Mouse (Mus musculus) layer of hippocampus, adult 2 months (tissue): Measurements from ENCODE around the gene Gusb. TPM values are rescaled to one million over a fixed set of nuclear protein-coding genes. Genes with fewer than 3 reads are reported as not detected.

ENCODE experiments used
- DNase-seq, 2 experiments: peaks; one replicate each; pipeline ENCODE4 v3.0.0; 2022; ENCODE audit warnings: low spot score in 2 of 2
- H3K27ac ChIP-seq: fragments of 200-600 bp; 2 replicates; pipeline ENCODE4 v1.8.1; 2022
- H3K4me3 ChIP-seq: fragments of 200-600 bp; 2 replicates; pipeline ENCODE4 v1.8.1; 2022; ENCODE audit warnings: mild to moderate bottlenecking
- CTCF ChIP-seq: fragments of 200-600 bp; conservative IDR thresholded peaks from 2 replicates; pipeline ENCODE4 v1.8.1; 2022; ENCODE audit warnings: antibody characterized with exemption, mild to moderate bottlenecking, moderate library complexity
- total RNA-seq, 2 experiments: library from RNA; stranded (reverse); gene quantifications; 2 replicates each; pipeline ENCODE4 v1.2.3; 2021

Gusb gene
- total RNA-seq, 2 experiments from 2014 or later, result 10.9 to 11.4 TPM

GRCm38 (mm10) chr5:129989376-129989775, 13.5 kb downstream of the Gusb start:
- H3K27ac ChIP-seq, result no peak overlapping the region
- H3K4me3 ChIP-seq, result no peak overlapping the region
- TF ChIP-seq CTCF, result no peak
- DNase-seq, result no peak

GRCm38 (mm10) chr5:129980216-129980615, 22.6 kb downstream of the Gusb start:
- no peak overlapping the region for H3K4me3 ChIP-seq
- no peak overlapping the region for H3K27ac ChIP-seq
- TF ChIP-seq CTCF, result no peak
- DNase-seq, result no peak

GRCm38 (mm10) chr5:129978608-129979007, 24.2 kb downstream of the Gusb start:
- no peak for DNase-seq
- no peak overlapping the region for H3K27ac ChIP-seq
- TF ChIP-seq CTCF, result no peak
- H3K4me3 ChIP-seq, result no peak overlapping the region

GRCm38 (mm10) chr5:129977768-129978167, 25.1 kb downstream of the Gusb start:
- Histone ChIP-seq H3K4me3 (no peak overlapping the region), H3K27ac (no peak overlapping the region)
- no peak for DNase-seq
- no peak for TF ChIP-seq CTCF

GRCm38 (mm10) chr5:129974866-129975311, 28.0 kb downstream of the Gusb start:
- Histone ChIP-seq H3K4me3 (no peak overlapping the region), H3K27ac (peak overlapping the region; percentile 14; the same call in 1 of the 2 replicates)
- TF ChIP-seq CTCF, result no peak
- no peak for DNase-seq

GRCm38 (mm10) chr5:129974354-129974753, 28.5 kb downstream of the Gusb start:
- DNase-seq, result no peak
- TF ChIP-seq CTCF, result no peak
- H3K4me3 ChIP-seq, result no peak overlapping the region
- H3K27ac ChIP-seq, result no peak overlapping the region

GRCm38 (mm10) chr5:129971491-129971890, 31.4 kb downstream of the Gusb start:
- Histone ChIP-seq H3K4me3 (no peak overlapping the region), H3K27ac (no peak overlapping the region)
- no peak for DNase-seq
- no peak for TF ChIP-seq CTCF

GRCm38 (mm10) chr5:129968417-129968816, 34.4 kb downstream of the Gusb start:
- DNase-seq, result no peak
- TF ChIP-seq CTCF, result no peak
- Histone ChIP-seq H3K27ac (no peak overlapping the region), H3K4me3 (no peak overlapping the region)

- no peak for DNase-seq
- H3K4me3 ChIP-seq, result no peak overlapping the region
- no peak overlapping the region for H3K27ac ChIP-seq
- TF ChIP-seq CTCF, result no peak
These were observed 36.4 kb downstream of the Gusb start for GRCm38 (mm10) chr5:129966448-129966847.

GRCm38 (mm10) chr5:129963224-129963623, 39.6 kb downstream of the Gusb start:
- H3K27ac ChIP-seq, result no peak overlapping the region
- no peak overlapping the region for H3K4me3 ChIP-seq
- no peak for TF ChIP-seq CTCF
- DNase-seq, result no peak

- no peak for TF ChIP-seq CTCF
- DNase-seq, result no peak
- H3K27ac ChIP-seq, result no peak overlapping the region
These were observed 47.1 kb downstream of the Gusb start for GRCm38 (mm10) chr5:129955792-129956191.

GRCm38 (mm10) chr5:129954473-129955254, 48.2 kb downstream of the Gusb start:
- H3K4me3 ChIP-seq, result no peak overlapping the region
- no peak overlapping the region for H3K27ac ChIP-seq
- no peak for TF ChIP-seq CTCF
- no peak for DNase-seq

More at GRCm38 (mm10) chr5:129955792-129956191, 47.1 kb downstream of the Gusb start:
- H3K4me3 ChIP-seq, result no peak overlapping the region

GRCm38 (mm10) chr5:129952143-129952542, 50.7 kb downstream of the Gusb start:
- no peak for TF ChIP-seq CTCF
- DNase-seq, result no peak
- Histone ChIP-seq H3K27ac (no peak overlapping the region), H3K4me3 (no peak overlapping the region)

GRCm38 (mm10) chr5:129947528-129948033, 55.3 kb downstream of the Gusb start:
- no peak overlapping the region for H3K27ac ChIP-seq
- TF ChIP-seq CTCF, result no peak
- DNase-seq, result no peak
- H3K4me3 ChIP-seq, result no peak overlapping the region
